Mouse (Mus musculus): ENCODE data around the gene Wnt7b. TPM values are rescaled to one million over a fixed set of nuclear protein-coding genes. Genes with fewer than 3 reads are reported as not detected.

Wnt7b gene
- 3.4 and 3.8 TPM in 2 replicates for polyA plus RNA-seq (2012; rRNA removed)

DNA sequence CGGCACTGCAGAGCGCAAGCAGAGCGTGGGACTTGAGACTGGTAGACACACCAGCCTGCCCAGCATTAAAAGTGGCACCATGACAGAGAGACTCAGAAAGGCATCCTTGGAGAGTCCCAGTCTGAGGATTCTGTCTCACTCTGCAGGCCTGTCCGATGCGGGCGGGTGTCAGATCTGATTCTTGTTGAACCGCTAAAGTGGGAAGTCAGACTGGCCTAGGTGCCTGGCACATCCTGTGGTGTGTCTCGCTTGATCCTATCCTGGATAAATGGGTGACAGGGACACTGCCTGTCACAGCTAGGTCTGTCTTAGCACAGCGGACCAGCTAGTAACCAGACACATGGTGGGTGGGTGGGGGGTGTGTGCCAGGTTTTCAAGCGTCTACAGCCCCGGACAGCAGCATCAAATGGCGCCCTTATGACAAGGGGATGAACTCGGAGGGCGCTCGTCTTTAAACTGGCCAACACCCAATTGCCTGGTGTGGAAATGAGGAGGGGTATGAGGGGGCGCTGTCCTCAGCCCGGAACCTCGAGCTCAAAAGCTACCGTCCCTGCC, at the start of gene Wnt7b:
Wnt7b (minus strand) TSS at position 118 of the 555 bp plus-strand sequence.
- Histone ChIP-seq H3K4me1 (replicated peaks; ENCODE audit: control insufficient read depth, insufficient read depth, low read length) (no peaks in the 10 kb centered on the region), H3K27ac (ENCODE audit: control insufficient read depth, insufficient read depth, low read length) (no peak within 1 kb of the TSS), H3K27me3 (ENCODE audit: control insufficient read depth, insufficient read depth, low read length) (peaks cover 12% of the 10 kb centered on the region), H3K4me3 (ENCODE audit: control insufficient read depth, insufficient read depth, low read length) (no peak within 1 kb of the TSS), H3K36me3 (ENCODE audit: control insufficient read depth, insufficient read depth, low read length) (no peaks in the 10 kb centered on the region)
- 10% methylated on average over 19 of the region's 19 CpGs for WGBS
- no peak for DNase-seq
- TF ChIP-seq CTCF (IDR thresholded peaks at IDR 0.05; ENCODE audit: borderline replicate concordance, control insufficient read depth, extremely low read depth, insufficient read depth, low read length, poor library complexity) (no peak), POLR2A (IDR thresholded peaks at IDR 0.05; ENCODE audit: control insufficient read depth, extremely low read depth, insufficient read depth, low read length, poor library complexity) (no peak)

DNA sequence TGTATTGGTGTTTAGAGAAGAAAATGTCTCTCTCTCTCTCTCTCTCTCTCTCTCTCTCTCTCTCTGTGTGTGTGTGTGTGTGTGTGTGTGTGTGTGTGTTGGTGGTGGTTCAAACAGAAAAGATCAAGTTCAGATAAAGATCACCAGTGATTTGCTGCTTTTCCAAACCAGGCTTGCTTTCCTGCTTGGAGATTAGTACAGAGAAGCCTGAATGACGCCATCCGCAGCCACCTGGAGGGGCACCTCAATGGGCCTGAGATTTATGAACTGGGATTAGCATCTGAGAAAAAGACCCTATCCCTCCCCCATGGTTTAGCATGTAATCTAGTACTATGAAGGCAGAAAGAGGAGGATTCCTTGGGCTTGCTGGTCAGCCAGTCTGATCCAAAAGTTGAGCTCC, 49.3 kb upstream of the Wnt7b start:
- no peaks in the 10 kb centered on the region; the same call in 1 of the 2 replicates for H3K27me3 ChIP-seq (ENCODE audit: control insufficient read depth, insufficient read depth, low read length)
- H3K27ac ChIP-seq (ENCODE audit: control insufficient read depth, insufficient read depth, low read length) = no peak overlapping the region
- peaks cover 4% of the 10 kb centered on the region for H3K4me1 ChIP-seq (replicated peaks; ENCODE audit: control insufficient read depth, insufficient read depth, low read length)
- TF ChIP-seq POLR2A (IDR thresholded peaks at IDR 0.05; ENCODE audit: control insufficient read depth, extremely low read depth, insufficient read depth, low read length, poor library complexity) = no peak
- TF ChIP-seq CTCF (IDR thresholded peaks at IDR 0.05; ENCODE audit: borderline replicate concordance, control insufficient read depth, extremely low read depth, insufficient read depth, low read length, poor library complexity) = no peak
- no peak for DNase-seq
- no peak overlapping the region for H3K4me3 ChIP-seq (ENCODE audit: control insufficient read depth, insufficient read depth, low read length)
- no peaks in the 10 kb centered on the region for H3K36me3 ChIP-seq (ENCODE audit: control insufficient read depth, insufficient read depth, low read length)
- whole genome bisulfite sequencing = 100% methylated on average over 2 of the region's 2 CpGs

DNA sequence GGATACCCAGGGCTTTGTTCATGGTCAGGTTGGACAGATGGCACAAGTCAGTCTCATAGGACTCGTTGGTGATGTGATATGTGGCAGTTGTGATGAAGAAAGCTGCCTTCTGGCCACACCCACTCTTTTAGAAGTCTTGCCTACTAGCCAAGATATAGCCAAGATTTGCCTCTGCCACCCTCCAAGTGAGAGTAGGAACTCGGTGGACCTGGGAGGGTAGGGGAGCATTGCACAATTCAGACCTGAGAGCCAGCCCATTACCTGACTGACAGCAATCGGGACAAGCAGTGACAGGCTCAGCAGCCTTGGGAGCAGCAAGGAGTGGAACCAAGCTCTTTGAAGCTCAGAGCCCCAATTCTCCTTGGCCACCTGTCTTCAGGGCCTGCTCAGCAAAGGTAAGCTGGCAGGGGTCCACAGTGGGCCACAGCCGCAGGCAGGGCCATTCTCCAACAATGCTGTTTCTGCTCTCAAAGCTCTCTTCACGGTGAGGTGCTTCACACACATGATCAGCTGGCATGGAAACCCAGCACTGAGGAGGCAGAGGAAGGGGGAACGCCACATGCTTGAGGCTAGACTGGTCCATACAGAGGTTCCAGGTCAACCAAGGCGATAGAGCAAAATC, 47.8 kb upstream of the Wnt7b start:
- TF ChIP-seq POLR2A (IDR thresholded peaks at IDR 0.05; ENCODE audit: control insufficient read depth, extremely low read depth, insufficient read depth, low read length, poor library complexity) (no peak), CTCF (IDR thresholded peaks at IDR 0.05; ENCODE audit: borderline replicate concordance, control insufficient read depth, extremely low read depth, insufficient read depth, low read length, poor library complexity) (no peak)
- H3K27me3 ChIP-seq (ENCODE audit: control insufficient read depth, insufficient read depth, low read length) = peaks cover under 1% of the 10 kb centered on the region; the same call in 1 of the 2 replicates
- WGBS = 85% methylated on average over 7 of the region's 7 CpGs
- no peaks in the 10 kb centered on the region for H3K36me3 ChIP-seq (ENCODE audit: control insufficient read depth, insufficient read depth, low read length)
- peaks cover 6% of the 10 kb centered on the region for H3K4me1 ChIP-seq (replicated peaks; ENCODE audit: control insufficient read depth, insufficient read depth, low read length)
- no peak for DNase-seq
- H3K4me3 ChIP-seq (ENCODE audit: control insufficient read depth, insufficient read depth, low read length) = no peak overlapping the region
- H3K27ac ChIP-seq (ENCODE audit: control insufficient read depth, insufficient read depth, low read length) = no peak overlapping the region

DNA sequence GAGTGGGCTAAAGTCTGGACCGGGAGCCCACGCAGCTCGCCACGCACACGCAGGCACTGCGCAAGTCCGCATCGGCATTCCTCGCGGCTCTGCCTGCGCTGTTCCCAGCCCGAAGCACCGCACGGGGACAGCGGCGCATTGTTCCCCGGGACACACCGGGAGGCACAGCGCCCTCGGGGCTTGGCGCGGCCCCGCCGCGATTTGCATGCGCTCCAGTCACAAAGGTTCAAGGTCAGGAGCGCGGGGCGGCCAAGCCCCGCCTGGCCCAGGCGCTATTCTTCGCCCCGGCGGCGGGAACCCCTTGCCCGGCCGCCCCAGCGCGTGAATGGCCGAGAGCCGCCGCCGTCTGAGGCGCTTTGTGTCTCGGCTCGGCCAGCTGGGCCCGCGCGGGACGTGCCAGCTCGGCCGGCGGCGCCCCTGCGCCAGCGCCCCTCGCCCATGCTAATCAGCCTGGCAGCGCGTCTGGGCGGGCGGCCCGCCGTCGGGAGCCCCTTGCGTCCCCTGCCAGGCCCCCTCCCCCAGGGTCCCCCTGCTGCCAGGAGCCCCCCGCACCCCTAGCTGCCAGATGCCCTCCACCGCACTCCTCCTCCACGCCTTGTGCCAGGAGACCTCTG, 43.5 kb upstream of the Wnt7b start:
- no peak for DNase-seq
- WGBS = 8% methylated on average over 66 of the region's 68 CpGs
- peaks cover 5% of the 10 kb centered on the region; the same call in 1 of the 2 replicates for H3K27me3 ChIP-seq (ENCODE audit: control insufficient read depth, insufficient read depth, low read length)

GRCm38 (mm10) chr15:85622213-85622612, 39.9 kb upstream of the Wnt7b start:
- TF ChIP-seq CTCF (IDR thresholded peaks at IDR 0.05; ENCODE audit: borderline replicate concordance, control insufficient read depth, extremely low read depth, insufficient read depth, low read length, poor library complexity) = no peak
- no peak for TF ChIP-seq POLR2A (IDR thresholded peaks at IDR 0.05; ENCODE audit: control insufficient read depth, extremely low read depth, insufficient read depth, low read length, poor library complexity)
- WGBS = 80% methylated on average over 13 of the region's 13 CpGs
- H3K27me3 ChIP-seq (ENCODE audit: control insufficient read depth, insufficient read depth, low read length) = peaks cover 5% of the 10 kb centered on the region; the same call in 1 of the 2 replicates

More for the DNA sequence above, 43.5 kb upstream of the Wnt7b start:
- TF ChIP-seq POLR2A (IDR thresholded peaks at IDR 0.05; ENCODE audit: control insufficient read depth, extremely low read depth, insufficient read depth, low read length, poor library complexity) (no peak), CTCF (IDR thresholded peaks at IDR 0.05; ENCODE audit: borderline replicate concordance, control insufficient read depth, extremely low read depth, insufficient read depth, low read length, poor library complexity) (no peak)
- H3K27ac ChIP-seq (ENCODE audit: control insufficient read depth, insufficient read depth, low read length) = no peak overlapping the region
- H3K4me3 ChIP-seq (ENCODE audit: control insufficient read depth, insufficient read depth, low read length) = no peak overlapping the region
- 0 out of 2 replicates have a peak, but pooled peaks cover 4% of the 10 kb centered on the region for H3K4me1 ChIP-seq (replicated peaks; ENCODE audit: control insufficient read depth, insufficient read depth, low read length)
- H3K36me3 ChIP-seq (ENCODE audit: control insufficient read depth, insufficient read depth, low read length) = no peaks in the 10 kb centered on the region

DNA sequence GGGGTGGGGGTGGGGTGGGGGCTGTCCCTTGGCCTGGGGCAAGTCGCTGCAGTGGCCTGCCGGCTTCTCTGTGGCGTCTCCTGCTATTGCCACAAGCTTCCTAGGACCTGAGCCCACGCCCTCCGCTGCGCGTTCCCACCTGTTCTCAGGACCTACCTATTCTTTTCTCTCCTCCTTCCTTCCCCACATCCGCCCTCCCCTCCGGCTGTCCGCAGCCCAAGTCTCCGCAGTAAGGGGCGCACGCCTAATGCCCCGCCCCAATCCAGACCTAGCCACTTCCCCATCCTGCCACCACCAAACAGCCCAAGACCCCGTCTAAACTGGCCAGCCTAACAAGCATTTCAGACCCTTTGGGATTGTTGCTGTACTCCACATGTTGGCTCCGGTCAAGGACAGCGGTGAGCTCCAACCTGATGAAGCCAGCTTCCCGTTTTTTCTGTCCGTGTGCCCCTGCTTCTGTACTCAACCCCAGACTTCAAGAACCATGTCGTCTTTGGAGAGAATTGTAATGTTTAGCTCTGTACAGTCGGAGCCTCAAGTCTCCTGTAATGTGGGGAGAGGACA, 33.3 kb upstream of the Wnt7b start:
- WGBS = 8% methylated on average over 21 of the region's 21 CpGs
- TF ChIP-seq POLR2A (IDR thresholded peaks at IDR 0.05; ENCODE audit: control insufficient read depth, extremely low read depth, insufficient read depth, low read length, poor library complexity) (no peak), CTCF (IDR thresholded peaks at IDR 0.05; ENCODE audit: borderline replicate concordance, control insufficient read depth, extremely low read depth, insufficient read depth, low read length, poor library complexity) (no peak)

More at GRCm38 (mm10) chr15:85622213-85622612, 39.9 kb upstream of the Wnt7b start:
- DNase-seq = no peak
- no peak overlapping the region for H3K4me3 ChIP-seq (ENCODE audit: control insufficient read depth, insufficient read depth, low read length)
- H3K36me3 ChIP-seq (ENCODE audit: control insufficient read depth, insufficient read depth, low read length) = no peaks in the 10 kb centered on the region
- 0 out of 2 replicates have a peak, but pooled peaks cover 4% of the 10 kb centered on the region for H3K4me1 ChIP-seq (replicated peaks; ENCODE audit: control insufficient read depth, insufficient read depth, low read length)
- H3K27ac ChIP-seq (ENCODE audit: control insufficient read depth, insufficient read depth, low read length) = no peak overlapping the region

More for the DNA sequence above, 33.3 kb upstream of the Wnt7b start:
- no peak for DNase-seq
- no peaks in the 10 kb centered on the region for H3K27me3 ChIP-seq (ENCODE audit: control insufficient read depth, insufficient read depth, low read length)
- no peak overlapping the region for H3K4me3 ChIP-seq (ENCODE audit: control insufficient read depth, insufficient read depth, low read length)
- H3K27ac ChIP-seq (ENCODE audit: control insufficient read depth, insufficient read depth, low read length) = no peak overlapping the region
- peaks cover 6% of the 10 kb centered on the region for H3K4me1 ChIP-seq (replicated peaks; ENCODE audit: control insufficient read depth, insufficient read depth, low read length)
- H3K36me3 ChIP-seq (ENCODE audit: control insufficient read depth, insufficient read depth, low read length) = no peaks in the 10 kb centered on the region

Measured in thymus, adult 2 months (tissue).